Mouse (Mus musculus): ENCODE measurements around the gene Hist1h3b. TPM values are rescaled to one million over a fixed set of nuclear protein-coding genes. Genes with fewer than 3 reads are reported as not detected.
A peak's percentile ranks its signal among the peaks of the same experiment; 100 is the strongest.
"Not testable (repeated sequence)": the region's sequence is repeated elsewhere in the genome, so short reads cannot be mapped to it uniquely, and the experiment has no call there.

Gene Hist1h3b
- polyA plus RNA-seq, 1 experiment from 2014 or later = 1.8 TPM

- Histone ChIP-seq H3K27me3 (ENCODE audit: control insufficient read depth, insufficient read depth, low read length) (no peaks in the 10 kb centered on the region), H3K9me3 (ENCODE audit: control insufficient read depth, low read length) (no peaks in the 10 kb centered on the region), H3K4me3 (replicated peaks; ENCODE audit: low read length) (no peak overlapping the region), H3K9ac (0 out of 2 replicates have a peak overlapping the region, but pooled peaks have one; percentile 58), H3K4me1 (replicated peaks; ENCODE audit: control insufficient read depth, insufficient read depth, low read length) (peaks cover 31% of the 10 kb centered on the region), H3K4me2 (replicated peaks) (peak overlapping the region; percentile 90), H3K27ac (peak overlapping the region; percentile 87; the same call in 1 of the 2 replicates), H3K36me3 (replicated peaks; ENCODE audit: control insufficient read depth, insufficient read depth) (no peaks in the 10 kb centered on the region)
- ATAC-seq (ENCODE audit: low FRiP score) = no peak
- DNase-seq (ENCODE audit: low spot score) = no peak
- 89% methylated on average over 1 of the region's 1 CpGs for WGBS
Measured at GRCm38 (mm10) chr13:23759916-23760239, 7.8 kb downstream of the Hist1h3b start.

DNA sequence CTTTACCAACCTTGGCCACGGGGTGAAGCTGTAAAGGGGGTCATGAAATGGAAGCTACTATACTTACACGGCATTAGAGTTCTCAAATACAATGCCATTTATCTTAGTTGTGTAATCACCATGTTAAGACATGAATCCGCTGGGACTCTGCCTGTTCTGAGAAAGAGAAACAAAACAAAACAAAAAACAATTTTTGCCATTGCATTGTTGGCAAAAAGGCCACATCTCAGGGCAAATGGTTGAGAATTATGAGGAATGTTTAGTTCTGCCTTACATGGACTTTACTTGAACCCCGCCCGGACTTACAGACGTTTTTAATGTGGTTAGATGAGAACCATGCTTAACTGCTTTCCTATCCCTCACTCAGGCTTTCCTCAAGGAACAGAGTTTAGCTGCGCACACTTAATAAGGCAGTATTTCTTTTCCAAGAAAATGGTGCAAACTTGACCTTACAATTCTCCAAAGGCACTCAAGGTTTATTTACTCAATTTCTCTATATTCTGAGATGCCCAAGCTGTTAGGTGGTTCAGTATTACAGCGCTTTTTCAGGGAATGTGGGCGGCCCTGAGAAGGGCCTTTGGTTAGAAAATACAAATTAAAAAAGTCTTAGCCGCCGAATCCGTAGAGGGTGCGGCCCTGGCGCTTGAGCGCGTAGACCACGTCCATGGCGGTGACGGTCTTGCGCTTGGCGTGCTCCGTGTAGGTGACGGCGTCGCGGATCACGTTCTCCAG is 8.3 kb downstream of the Hist1h3b start:
- Histone ChIP-seq H3K36me3 (replicated peaks; ENCODE audit: control insufficient read depth, insufficient read depth) (no peaks in the 10 kb centered on the region), H3K4me1 (replicated peaks; ENCODE audit: control insufficient read depth, insufficient read depth, low read length) (peaks cover 31% of the 10 kb centered on the region), H3K27me3 (ENCODE audit: control insufficient read depth, insufficient read depth, low read length) (no peaks in the 10 kb centered on the region), H3K27ac (peak overlapping the region; percentile 87), H3K9ac (peak overlapping the region; percentile 58), H3K4me3 (replicated peaks; ENCODE audit: low read length) (peak overlapping the region; percentile 49), H3K4me2 (replicated peaks) (peak overlapping the region; percentile 90), H3K9me3 (ENCODE audit: control insufficient read depth, low read length) (no peaks in the 10 kb centered on the region)
- 2% methylated on average over 20 of the region's 27 CpGs for WGBS
- DNase-seq (ENCODE audit: low spot score) = peak; percentile 30
- ATAC-seq (ENCODE audit: low FRiP score) = peak; percentile 22; the same call in 1 of the 2 replicates

DNA sequence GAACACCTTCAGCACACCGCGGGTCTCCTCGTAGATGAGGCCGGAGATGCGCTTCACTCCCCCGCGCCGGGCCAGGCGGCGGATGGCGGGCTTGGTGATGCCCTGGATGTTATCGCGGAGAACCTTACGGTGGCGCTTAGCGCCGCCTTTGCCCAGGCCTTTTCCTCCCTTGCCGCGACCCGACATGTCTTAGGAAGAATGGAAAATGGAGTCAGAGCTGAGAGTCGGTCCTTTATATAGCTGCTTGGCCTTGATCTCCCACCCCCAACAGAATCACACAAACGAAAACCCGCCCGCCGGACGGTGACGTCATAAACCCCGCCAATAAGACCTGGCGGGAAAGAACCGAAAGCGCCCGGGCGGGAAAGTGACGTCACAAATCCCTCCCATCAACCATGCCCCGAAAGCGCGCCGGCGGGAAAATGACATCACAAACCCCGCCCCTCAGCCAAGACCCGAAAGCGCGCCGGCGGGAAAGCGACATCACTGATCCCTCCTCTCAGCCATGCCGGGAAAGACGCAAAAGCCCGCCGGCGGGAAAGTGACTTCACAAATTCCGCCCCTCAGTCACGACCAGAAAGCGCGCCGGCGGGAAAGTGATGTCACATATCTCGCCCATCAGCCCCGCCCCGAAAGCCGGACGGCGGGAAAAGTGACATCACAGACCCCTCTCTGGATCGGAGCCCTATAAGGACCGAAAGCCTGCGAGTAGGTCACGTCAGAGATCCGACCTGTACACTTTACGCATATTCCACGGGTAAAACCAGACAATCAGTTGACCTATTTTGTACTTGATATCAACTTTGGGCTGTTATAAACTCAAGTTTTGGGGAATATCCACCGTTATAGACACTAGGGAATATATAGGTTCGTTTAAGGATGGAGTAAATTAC is 9.2 kb downstream of the Hist1h3b start, which contains the start of gene Hist1h4a:
Gene Hist1h4a, minus strand, starts transcription at position 259 of the 893 bp plus-strand sequence.
- WGBS = under 1% methylated on average over 63 of the region's 72 CpGs
- peak; percentile 86 for ATAC-seq (ENCODE audit: low FRiP score)

GRCm38 (mm10) chr13:23761871-23762821 is 10.1 kb downstream of the Hist1h3b start, which contains the start of gene Hist1h3a:
TSS of gene Hist1h3a (minus strand) at chr13:23762386.
- not testable (repeated sequence) for H3K9me3 ChIP-seq (ENCODE audit: control insufficient read depth, low read length); H3K27me3 ChIP-seq (ENCODE audit: control insufficient read depth, insufficient read depth, low read length); H3K36me3 ChIP-seq (replicated peaks; ENCODE audit: control insufficient read depth, insufficient read depth)
- Histone ChIP-seq H3K9ac (peak within 1 kb of the TSS; percentile 50), H3K4me3 (replicated peaks; ENCODE audit: low read length) (peak within 1 kb of the TSS; percentile 49), H3K4me1 (replicated peaks; ENCODE audit: control insufficient read depth, insufficient read depth, low read length) (peaks cover 30% of the 10 kb centered on the region), H3K4me2 (replicated peaks) (peak within 1 kb of the TSS; percentile 90), H3K27ac (peak within 1 kb of the TSS; percentile 87)
- peak; percentile 75 for ATAC-seq (ENCODE audit: low FRiP score)
- under 1% methylated on average over 27 of the region's 52 CpGs for WGBS
- peak; percentile 88 for DNase-seq (ENCODE audit: low spot score)

More for the DNA sequence above, 9.2 kb downstream of the Hist1h3b start, which contains the start of gene Hist1h4a:
- H3K9me3 ChIP-seq (ENCODE audit: control insufficient read depth, low read length) = no peaks in the 10 kb centered on the region
- H3K4me1 ChIP-seq (replicated peaks; ENCODE audit: control insufficient read depth, insufficient read depth, low read length) = peaks cover 31% of the 10 kb centered on the region
- H3K4me3 ChIP-seq (replicated peaks; ENCODE audit: low read length) = peak within 1 kb of the TSS; percentile 49
- peak within 1 kb of the TSS; percentile 58 for H3K9ac ChIP-seq
- no peaks in the 10 kb centered on the region for H3K27me3 ChIP-seq (ENCODE audit: control insufficient read depth, insufficient read depth, low read length)
- H3K27ac ChIP-seq = peak within 1 kb of the TSS; percentile 87
- peak; percentile 100 for DNase-seq (ENCODE audit: low spot score)
- H3K4me2 ChIP-seq (replicated peaks) = peak within 1 kb of the TSS; percentile 90
- H3K36me3 ChIP-seq (replicated peaks; ENCODE audit: control insufficient read depth, insufficient read depth) = no peaks in the 10 kb centered on the region

DNA sequence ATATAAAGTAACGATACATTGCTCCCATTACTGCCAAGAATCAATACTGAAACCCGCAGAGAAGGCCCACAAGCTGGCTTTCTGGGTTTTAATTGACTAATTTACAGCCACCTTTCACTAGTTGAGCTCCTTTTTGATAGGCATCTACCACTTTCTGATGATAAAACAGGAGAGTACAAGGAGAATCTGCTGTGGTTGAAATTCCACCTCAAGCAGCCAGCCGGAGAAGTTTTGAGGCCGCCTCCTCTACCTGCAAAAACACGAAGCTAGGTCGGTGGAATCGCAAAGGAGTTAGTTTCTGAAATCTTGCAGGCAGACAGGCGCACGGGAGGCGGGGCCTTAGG is 11.1 kb downstream of the Hist1h3b start:
- DNase-seq (ENCODE audit: low spot score) = no peak
- H3K4me1 ChIP-seq (replicated peaks; ENCODE audit: control insufficient read depth, insufficient read depth, low read length) = peaks cover 26% of the 10 kb centered on the region
- peak overlapping the region; percentile 90 for H3K4me2 ChIP-seq (replicated peaks)
- WGBS = under 1% methylated on average over 10 of the region's 10 CpGs
- peak overlapping the region; percentile 87 for H3K27ac ChIP-seq
- H3K9me3 ChIP-seq (ENCODE audit: control insufficient read depth, low read length) = no peaks in the 10 kb centered on the region
- 0 out of 2 replicates have a peak overlapping the region, but pooled peaks have one; percentile 37 for H3K9ac ChIP-seq
- H3K36me3 ChIP-seq (replicated peaks; ENCODE audit: control insufficient read depth, insufficient read depth) = no peaks in the 10 kb centered on the region
- H3K27me3 ChIP-seq (ENCODE audit: control insufficient read depth, insufficient read depth, low read length) = no peaks in the 10 kb centered on the region
- H3K4me3 ChIP-seq (replicated peaks; ENCODE audit: low read length) = peak overlapping the region; percentile 49
- no peak for ATAC-seq (ENCODE audit: low FRiP score)

- Histone ChIP-seq H3K36me3 (replicated peaks; ENCODE audit: control insufficient read depth, insufficient read depth) (no peaks in the 10 kb centered on the region), H3K9me3 (ENCODE audit: control insufficient read depth, low read length) (no peaks in the 10 kb centered on the region), H3K27ac (peak within 1 kb of the TSS; percentile 87), H3K4me3 (replicated peaks; ENCODE audit: low read length) (peak within 1 kb of the TSS; percentile 49), H3K27me3 (ENCODE audit: control insufficient read depth, insufficient read depth, low read length) (no peaks in the 10 kb centered on the region), H3K4me1 (replicated peaks; ENCODE audit: control insufficient read depth, insufficient read depth, low read length) (peaks cover 26% of the 10 kb centered on the region), H3K4me2 (replicated peaks) (peak within 1 kb of the TSS; percentile 90), H3K9ac (peak within 1 kb of the TSS; percentile 68)
- DNase-seq (ENCODE audit: low spot score) (peak; percentile 87), ATAC-seq (ENCODE audit: low FRiP score) (peak; percentile 81)
- WGBS = 2% methylated on average over 34 of the region's 34 CpGs
Measured at GRCm38 (mm10) chr13:23763586-23764323, 11.7 kb downstream of the Hist1h3b start, which contains the start of gene Hist1h1a. TSS of gene Hist1h1a (plus strand) at chr13:23763666.

GRCm38 (mm10) chr13:23764324-23765171 is 12.5 kb downstream of the Hist1h3b start:
- DNase-seq (ENCODE audit: low spot score) (no peak), ATAC-seq (ENCODE audit: low FRiP score) (no peak)
- H3K4me1 ChIP-seq (replicated peaks; ENCODE audit: control insufficient read depth, insufficient read depth, low read length) = peaks cover 26% of the 10 kb centered on the region
- WGBS = 40% methylated on average over 12 of the region's 12 CpGs
- H3K36me3 ChIP-seq (replicated peaks; ENCODE audit: control insufficient read depth, insufficient read depth) = no peaks in the 10 kb centered on the region
- H3K27ac ChIP-seq = peak overlapping the region; percentile 87; the same call in 1 of the 2 replicates
- H3K9ac ChIP-seq = peak overlapping the region; percentile 68; the same call in 1 of the 2 replicates
- H3K27me3 ChIP-seq (ENCODE audit: control insufficient read depth, insufficient read depth, low read length) = no peaks in the 10 kb centered on the region
- H3K4me2 ChIP-seq (replicated peaks) = peak overlapping the region; percentile 90
- H3K4me3 ChIP-seq (replicated peaks; ENCODE audit: low read length) = peak overlapping the region; percentile 49
- no peaks in the 10 kb centered on the region for H3K9me3 ChIP-seq (ENCODE audit: control insufficient read depth, low read length)

Measured in hindbrain, embryonic 14.5 days (tissue).